Mouse (Mus musculus) liver, adult 2 months (tissue): ENCODE measurements around the gene Poc1a.

ENCODE experiments used
- CTCF ChIP-seq: fragments of 200-500 bp; IDR thresholded peaks from 2 replicates; pipeline ENCODE4 v1.5.1; 2011; ENCODE audit warnings: low read depth, low read length, control low read depth
- POLR2A ChIP-seq: fragments of 200-500 bp; IDR thresholded peaks from 2 replicates; pipeline ENCODE4 v1.6.1; 2011; ENCODE audit warnings: low read length, control low read depth; ENCODE audit not compliant: insufficient read depth; ENCODE audit errors: extremely low read depth

DNA sequence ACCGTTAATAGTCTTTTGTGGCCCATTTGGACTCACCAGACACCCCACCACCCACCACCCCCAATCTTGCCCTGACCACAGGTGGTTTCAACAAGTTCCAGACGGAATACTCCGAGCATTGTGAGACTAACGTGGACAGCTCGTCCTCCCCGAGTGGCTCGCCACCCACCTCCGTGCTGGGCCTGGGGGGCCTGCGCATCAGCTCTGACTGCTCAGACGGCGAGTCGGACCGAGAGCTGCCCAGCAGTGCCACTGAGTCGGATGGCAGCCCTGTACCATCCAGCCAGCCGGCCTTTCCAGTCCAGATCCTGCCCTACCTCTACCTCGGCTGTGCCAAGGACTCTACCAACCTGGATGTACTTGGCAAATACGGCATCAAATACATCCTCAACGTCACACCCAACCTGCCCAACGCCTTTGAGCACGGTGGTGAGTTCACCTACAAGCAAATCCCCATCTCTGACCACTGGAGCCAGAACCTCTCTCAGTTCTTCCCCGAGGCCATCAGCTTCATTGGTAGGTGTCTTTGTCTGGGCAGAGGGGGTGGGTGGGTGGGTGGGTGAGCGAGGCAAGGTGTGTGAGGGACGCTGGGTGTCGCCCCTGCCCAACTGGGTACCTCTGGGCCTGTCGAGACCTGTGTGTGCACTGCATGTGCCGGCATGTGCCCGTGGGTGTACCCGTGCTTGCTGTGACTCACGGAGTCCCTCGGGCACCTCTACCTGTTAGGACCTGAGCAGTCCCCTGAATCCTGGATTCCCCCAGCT, 89.9 kb downstream of the Poc1a start:
- TF ChIP-seq POLR2A = no peak
- TF ChIP-seq CTCF = no peak
